Mouse (Mus musculus) embryonic facial prominence, embryonic 13.5 days (tissue): ENCODE measurements at regions not wholly inside any gene's neighbourhood (a gene's known extent, or its start where the extent isn't known, plus 50 kb on each side); places are given as distances from the start of the nearest gene placed in this dataset.

Experiments
- ATAC-seq: fragments of 200-750 bp; cut with Nextera tagmentation; 2 replicates; pipeline ENCODE4 v1.8.0; 2017; ENCODE audit warnings: low read depth; ENCODE audit not compliant: insufficient number of reproducible peaks, insufficient read depth, low FRiP score, low TSS enrichment
- H3K27ac ChIP-seq: fragments of 300-500 bp; sonication (generic); 2 replicates; pipeline ENCODE4 v1.5.1; 2015; ENCODE audit warnings: moderate library complexity, mild to moderate bottlenecking, inconsistent platforms
- H3K27me3 ChIP-seq: fragments of 300-500 bp; sonication (generic); 2 replicates; pipeline ENCODE4 v1.6.1; 2015; ENCODE audit warnings: mild to moderate bottlenecking, inconsistent platforms
- H3K36me3 ChIP-seq: fragments of 300-500 bp; sonication (generic); 2 replicates; pipeline ENCODE4 v1.6.1; 2015; ENCODE audit warnings: mild to moderate bottlenecking, inconsistent platforms
- H3K4me1 ChIP-seq: fragments of 300-500 bp; sonication (generic); 2 replicates; pipeline ENCODE4 v1.6.1; 2015; ENCODE audit warnings: inconsistent platforms
- H3K4me2 ChIP-seq: fragments of 300-500 bp; sonication (generic); 2 replicates; pipeline ENCODE4 v1.6.1; 2015; ENCODE audit warnings: moderate library complexity, mild to moderate bottlenecking, inconsistent platforms
- H3K4me3 ChIP-seq: fragments of 300-500 bp; sonication (generic); 2 replicates; pipeline ENCODE4 v1.5.1; 2015; ENCODE audit warnings: mild to moderate bottlenecking, inconsistent platforms
- H3K9ac ChIP-seq: fragments of 300-500 bp; sonication (generic); 2 replicates; pipeline ENCODE4 v1.6.1; 2015; ENCODE audit warnings: mild to moderate bottlenecking, inconsistent platforms
- H3K9me3 ChIP-seq: fragments of 300-500 bp; sonication (generic); 2 replicates; pipeline ENCODE4 v1.6.1; 2016; ENCODE audit warnings: inconsistent platforms
- WGBS: fragments of 180-500 bp; shearing (Covaris S2); methylation state at CpG from one replicate; pipeline ENCODE4 v1.1.7; 2015; ENCODE audit warnings: mixed read lengths; 5-methylcytosine and 5-hydroxymethylcytosine counted together

- WGBS: 75% methylated on average over 5 of the region's 5 CpGs
- no peak overlapping the region for H3K27ac ChIP-seq
- no peak overlapping the region for H3K4me3 ChIP-seq
- no peaks in the 10 kb centered on the region for H3K9me3 ChIP-seq
- H3K4me1 ChIP-seq: no peaks in the 10 kb centered on the region
- no peaks in the 10 kb centered on the region for H3K27me3 ChIP-seq
- H3K36me3 ChIP-seq: no peaks in the 10 kb centered on the region
- H3K9ac ChIP-seq: no peak overlapping the region
- ATAC-seq: no peak
- H3K4me2 ChIP-seq: no peak overlapping the region
Observed at GRCm38 (mm10) chr11:44049253-44049976, 148.4 kb upstream of the Adra1b start.

GRCm38 (mm10) chr11:44052481-44052880 lies 151.5 kb upstream of the Adra1b start:
- no peak overlapping the region for H3K4me2 ChIP-seq
- H3K4me3 ChIP-seq: no peak overlapping the region
- H3K9me3 ChIP-seq: no peaks in the 10 kb centered on the region
- no peaks in the 10 kb centered on the region for H3K27me3 ChIP-seq
- H3K9ac ChIP-seq: no peak overlapping the region
- H3K27ac ChIP-seq: no peak overlapping the region
- ATAC-seq: no peak
- no peaks in the 10 kb centered on the region for H3K36me3 ChIP-seq
- 85% methylated on average over 5 of the region's 5 CpGs for WGBS
- H3K4me1 ChIP-seq: no peaks in the 10 kb centered on the region

GRCm38 (mm10) chr11:44062446-44062845 lies 161.4 kb upstream of the Adra1b start:
- Histone ChIP-seq H3K36me3 (no peaks in the 10 kb centered on the region), H3K27ac (no peak overlapping the region), H3K9ac (no peak overlapping the region), H3K4me2 (no peak overlapping the region), H3K4me1 (no peaks in the 10 kb centered on the region), H3K27me3 (no peaks in the 10 kb centered on the region), H3K4me3 (no peak overlapping the region), H3K9me3 (no peaks in the 10 kb centered on the region)
- ATAC-seq: no peak
- WGBS: 83% methylated on average over 1 of the region's 1 CpGs

GRCm38 (mm10) chr11:44066176-44066575 lies 165.2 kb upstream of the Adra1b start:
- H3K9ac ChIP-seq: no peak overlapping the region
- no peak overlapping the region for H3K4me2 ChIP-seq
- H3K27me3 ChIP-seq: no peaks in the 10 kb centered on the region
- H3K4me1 ChIP-seq: no peaks in the 10 kb centered on the region
- H3K4me3 ChIP-seq: no peak overlapping the region
- no peaks in the 10 kb centered on the region for H3K9me3 ChIP-seq
- WGBS: 81% methylated on average over 2 of the region's 2 CpGs
- no peak overlapping the region for H3K27ac ChIP-seq
- no peaks in the 10 kb centered on the region for H3K36me3 ChIP-seq
- no peak for ATAC-seq

GRCm38 (mm10) chr11:44083716-44084115 lies 182.7 kb upstream of the Adra1b start:
- H3K27me3 ChIP-seq: no peaks in the 10 kb centered on the region
- H3K27ac ChIP-seq: no peak overlapping the region
- H3K9ac ChIP-seq: no peak overlapping the region
- 79% methylated on average over 3 of the region's 3 CpGs for WGBS
- no peak for ATAC-seq
- no peaks in the 10 kb centered on the region for H3K36me3 ChIP-seq
- no peak overlapping the region for H3K4me3 ChIP-seq
- no peaks in the 10 kb centered on the region for H3K9me3 ChIP-seq
- no peak overlapping the region for H3K4me2 ChIP-seq
- no peaks in the 10 kb centered on the region for H3K4me1 ChIP-seq

GRCm38 (mm10) chr11:44086951-44087350 lies 185.9 kb upstream of the Adra1b start:
- 65% methylated on average over 2 of the region's 2 CpGs for WGBS
- ATAC-seq: no peak
- no peaks in the 10 kb centered on the region for H3K9me3 ChIP-seq
- H3K4me2 ChIP-seq: no peak overlapping the region
- H3K27me3 ChIP-seq: no peaks in the 10 kb centered on the region
- H3K4me1 ChIP-seq: no peaks in the 10 kb centered on the region
- no peak overlapping the region for H3K27ac ChIP-seq
- H3K9ac ChIP-seq: no peak overlapping the region
- H3K4me3 ChIP-seq: no peak overlapping the region
- H3K36me3 ChIP-seq: no peaks in the 10 kb centered on the region

- H3K27ac ChIP-seq: no peak overlapping the region
- H3K36me3 ChIP-seq: no peaks in the 10 kb centered on the region
- H3K9ac ChIP-seq: no peak overlapping the region
- no peak overlapping the region for H3K4me2 ChIP-seq
- no peaks in the 10 kb centered on the region for H3K4me1 ChIP-seq
- 87% methylated on average over 9 of the region's 9 CpGs for WGBS
- peaks cover 5% of the 10 kb centered on the region; the same call in 1 of the 2 replicates for H3K9me3 ChIP-seq
- H3K27me3 ChIP-seq: no peaks in the 10 kb centered on the region
- no peak for ATAC-seq
- no peak overlapping the region for H3K4me3 ChIP-seq
Observed at GRCm38 (mm10) chr11:44089514-44089913, 188.5 kb upstream of the Adra1b start.

- Histone ChIP-seq H3K27me3 (no peaks in the 10 kb centered on the region), H3K9ac (no peak overlapping the region), H3K4me3 (no peak overlapping the region), H3K4me1 (no peaks in the 10 kb centered on the region), H3K9me3 (peaks cover 5% of the 10 kb centered on the region; the same call in 1 of the 2 replicates), H3K4me2 (no peak overlapping the region), H3K27ac (no peak overlapping the region), H3K36me3 (no peaks in the 10 kb centered on the region)
- 64% methylated on average over 4 of the region's 4 CpGs for WGBS
- ATAC-seq: no peak
Observed at GRCm38 (mm10) chr11:44095280-44095679, 194.3 kb upstream of the Adra1b start.

- Histone ChIP-seq H3K4me1 (peaks cover 4% of the 10 kb centered on the region), H3K9ac (no peak overlapping the region), H3K36me3 (no peaks in the 10 kb centered on the region), H3K27me3 (no peaks in the 10 kb centered on the region), H3K9me3 (no peaks in the 10 kb centered on the region), H3K4me3 (no peak overlapping the region), H3K4me2 (no peak overlapping the region), H3K27ac (no peak overlapping the region)
- WGBS: 80% methylated on average over 5 of the region's 5 CpGs
- no peak for ATAC-seq
Observed at GRCm38 (mm10) chr11:44103188-44103840, 202.3 kb upstream of the Adra1b start.

- ATAC-seq: no peak
- no peak overlapping the region for H3K27ac ChIP-seq
- H3K9me3 ChIP-seq: no peaks in the 10 kb centered on the region
- H3K27me3 ChIP-seq: no peaks in the 10 kb centered on the region
- no peak overlapping the region for H3K4me2 ChIP-seq
- H3K4me1 ChIP-seq: peaks cover 4% of the 10 kb centered on the region
- no peak overlapping the region for H3K9ac ChIP-seq
- no peak overlapping the region for H3K4me3 ChIP-seq
- no peaks in the 10 kb centered on the region for H3K36me3 ChIP-seq
Observed at GRCm38 (mm10) chr11:44103841-44104191, 202.8 kb upstream of the Adra1b start.

GRCm38 (mm10) chr11:44106231-44106630 lies 205.2 kb upstream of the Adra1b start:
- Histone ChIP-seq H3K4me1 (peaks cover 4% of the 10 kb centered on the region), H3K27ac (no peak overlapping the region), H3K27me3 (no peaks in the 10 kb centered on the region), H3K4me3 (no peak overlapping the region), H3K9me3 (no peaks in the 10 kb centered on the region), H3K36me3 (no peaks in the 10 kb centered on the region), H3K4me2 (no peak overlapping the region), H3K9ac (no peak overlapping the region)
- ATAC-seq: no peak
- WGBS: 86% methylated on average over 1 of the region's 1 CpGs

GRCm38 (mm10) chr11:44111525-44111924 lies 210.5 kb upstream of the Adra1b start:
- no peaks in the 10 kb centered on the region for H3K27me3 ChIP-seq
- no peak overlapping the region for H3K27ac ChIP-seq
- no peak overlapping the region for H3K4me2 ChIP-seq
- no peak overlapping the region for H3K4me3 ChIP-seq
- no peaks in the 10 kb centered on the region for H3K4me1 ChIP-seq
- WGBS: 71% methylated on average over 5 of the region's 5 CpGs
- no peaks in the 10 kb centered on the region for H3K36me3 ChIP-seq
- no peaks in the 10 kb centered on the region for H3K9me3 ChIP-seq
- no peak for ATAC-seq
- no peak overlapping the region for H3K9ac ChIP-seq
